Mouse (Mus musculus) c-Kit-positive CD71-negative TER-119-negative erythroid progenitor cells, embryonic 14.5 days (primary cell): ENCODE data around the gene Kat2a.

Experiments used
- DNase-seq: peaks from one replicate; pipeline ENCODE4 v3.0.0-alpha.2; 2013; ENCODE audit warnings: low read depth

The Kat2a gene

DNA sequence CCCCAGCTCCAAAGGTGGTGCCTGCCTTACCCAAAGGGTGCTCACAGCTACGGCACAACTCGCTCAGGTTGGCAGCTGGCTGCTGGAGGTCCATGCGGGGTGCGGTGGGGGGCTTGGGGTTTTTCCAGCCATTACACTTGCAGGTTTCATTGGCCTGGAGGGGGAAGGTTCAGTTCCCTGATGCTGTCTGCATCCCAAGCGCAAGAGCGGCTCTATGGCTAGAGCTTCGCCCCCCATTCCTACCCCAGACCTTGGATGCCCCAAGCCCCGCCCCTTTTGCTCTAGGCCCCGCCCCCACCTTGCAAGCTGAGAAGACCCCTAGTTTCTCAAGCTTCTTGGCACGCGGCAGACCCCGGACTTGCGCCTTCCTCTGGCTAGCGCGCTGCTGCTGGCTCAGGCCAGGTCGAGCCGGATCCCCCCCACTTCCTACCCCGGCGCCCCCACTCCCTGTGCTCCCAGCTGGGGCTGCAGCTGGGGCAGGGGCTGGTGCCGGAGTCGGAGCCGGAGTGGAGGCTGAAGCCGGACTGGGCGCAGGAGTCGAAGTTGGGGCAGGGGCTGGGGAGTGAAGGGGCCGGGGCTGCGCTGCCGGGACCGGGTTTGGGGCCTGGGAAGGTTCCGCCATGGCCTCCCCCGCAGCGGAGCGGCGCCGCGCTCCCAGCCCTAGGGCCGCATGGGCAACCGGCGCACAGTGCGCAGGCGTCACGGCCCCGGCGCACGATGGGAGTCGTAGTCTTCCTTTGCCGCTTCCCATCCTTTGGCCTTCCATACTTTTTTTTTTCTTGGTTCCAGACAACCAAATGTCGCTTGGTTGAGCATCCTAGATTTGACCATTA lies at the start of gene Kat2a:
Kat2a (minus strand) TSS at position 683 of the 833 bp plus-strand sequence.
- DNase-seq, result no peak

GRCm38 (mm10) chr11:100761547-100762045 lies 49.3 kb upstream of the Kat2a start:
- DNase-seq, result peak; percentile 67

- DNase-seq, result no peak
These were observed 47.5 kb upstream of the Kat2a start, which contains the start of gene Kcnh4 for GRCm38 (mm10) chr11:100759611-100760233. Gene Kcnh4 (minus strand): TSS chr11:100759942.

- DNase-seq, result no peak
These were observed 46.7 kb upstream of the Kat2a start for GRCm38 (mm10) chr11:100758707-100759610.

- no peak for DNase-seq
These were observed 45.3 kb upstream of the Kat2a start for GRCm38 (mm10) chr11:100757566-100757965.

GRCm38 (mm10) chr11:100756476-100756875 lies 44.2 kb upstream of the Kat2a start:
- no peak for DNase-seq

GRCm38 (mm10) chr11:100754693-100755057 lies 42.4 kb upstream of the Kat2a start:
- DNase-seq, result no peak

- no peak for DNase-seq
These were observed 41.9 kb upstream of the Kat2a start for GRCm38 (mm10) chr11:100754021-100754692.

GRCm38 (mm10) chr11:100752294-100752693 lies 40.0 kb upstream of the Kat2a start:
- no peak for DNase-seq

- DNase-seq, result no peak
These were observed 37.9 kb upstream of the Kat2a start for GRCm38 (mm10) chr11:100750127-100750526.

DNA sequence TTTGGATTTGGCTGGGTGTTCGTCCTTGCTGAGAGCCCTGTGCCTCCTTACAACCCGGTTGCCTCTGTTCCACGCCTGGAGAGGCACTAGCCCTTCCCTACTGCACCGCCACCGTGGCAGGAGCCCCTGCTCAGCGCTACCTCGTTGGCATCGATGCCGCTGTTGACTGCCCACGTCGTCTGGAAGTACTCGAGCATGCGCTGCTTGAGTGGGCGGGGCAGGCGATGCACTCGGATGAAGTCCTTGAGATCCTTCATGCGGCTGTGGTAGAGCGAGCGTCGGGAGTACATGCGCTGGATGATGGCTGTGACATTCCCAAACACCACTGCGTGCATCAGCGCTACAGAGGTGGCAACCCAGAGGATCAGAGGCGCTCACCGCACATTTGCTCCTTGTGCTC lies 37.2 kb upstream of the Kat2a start:
- no peak for DNase-seq

- DNase-seq, result no peak
These were observed 36.4 kb upstream of the Kat2a start for GRCm38 (mm10) chr11:100748620-100749019.

DNA sequence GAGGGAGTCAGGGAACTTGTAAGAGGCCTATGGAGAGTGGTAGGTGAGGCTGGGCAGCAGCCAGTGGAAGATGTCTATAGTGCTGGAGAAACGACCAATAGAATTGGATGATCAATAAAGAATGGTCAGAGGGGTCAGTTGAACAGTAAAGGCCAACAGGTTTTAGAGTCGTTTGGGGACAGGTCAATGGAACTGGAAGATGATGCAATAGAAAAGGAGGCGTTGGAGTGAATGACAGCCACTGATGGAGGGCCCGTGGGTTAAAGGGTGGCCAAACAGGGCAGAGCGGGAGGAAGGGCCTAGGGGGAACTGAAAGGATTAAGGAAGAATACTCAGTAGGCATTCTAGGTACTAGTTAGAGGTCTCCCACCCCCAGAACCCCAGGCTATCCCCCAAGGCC lies 34.8 kb upstream of the Kat2a start:
- DNase-seq, result no peak

GRCm38 (mm10) chr11:100746546-100746945 lies 34.3 kb upstream of the Kat2a start:
- DNase-seq, result no peak

DNA sequence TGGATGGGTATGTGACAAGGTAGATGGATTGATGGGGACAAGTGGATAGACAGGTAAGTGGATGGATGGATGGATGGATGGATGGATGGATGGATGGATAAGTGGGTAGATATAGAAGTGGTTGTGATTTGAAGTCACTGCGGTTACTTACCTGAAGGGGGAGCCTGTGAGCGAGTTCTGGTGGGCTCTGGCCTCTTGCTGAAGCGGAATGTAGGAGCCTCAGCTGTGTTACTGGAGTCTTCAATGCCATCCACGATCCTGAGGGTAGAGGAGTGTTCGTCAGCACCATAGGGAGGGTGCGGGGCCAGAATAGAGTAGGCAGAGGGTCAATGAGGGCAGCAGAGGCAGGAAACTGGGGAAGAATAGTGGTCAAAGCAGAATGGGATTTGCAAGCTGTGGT lies 32.8 kb upstream of the Kat2a start:
- no peak for DNase-seq

DNA sequence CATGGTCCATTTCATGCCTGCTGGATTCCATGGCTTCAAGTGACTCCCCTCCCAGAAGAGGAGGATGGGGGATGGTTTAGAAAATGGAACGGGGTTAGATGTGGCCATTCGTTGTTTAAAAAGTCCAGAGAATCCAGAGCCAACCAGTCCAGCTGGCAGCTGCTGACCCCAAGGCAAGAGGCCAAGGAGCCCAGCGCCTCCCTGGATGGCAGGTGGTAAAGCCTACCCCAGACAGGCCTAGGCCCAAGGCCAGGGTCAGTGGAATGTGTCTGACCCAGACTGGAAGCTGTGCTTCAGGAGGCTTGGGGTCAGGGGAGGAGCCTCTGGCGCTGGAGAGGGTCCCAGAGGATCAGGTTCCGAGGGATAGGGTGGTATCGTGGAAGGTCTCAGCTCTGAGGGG lies 29.1 kb upstream of the Kat2a start:
- no peak for DNase-seq

DNA sequence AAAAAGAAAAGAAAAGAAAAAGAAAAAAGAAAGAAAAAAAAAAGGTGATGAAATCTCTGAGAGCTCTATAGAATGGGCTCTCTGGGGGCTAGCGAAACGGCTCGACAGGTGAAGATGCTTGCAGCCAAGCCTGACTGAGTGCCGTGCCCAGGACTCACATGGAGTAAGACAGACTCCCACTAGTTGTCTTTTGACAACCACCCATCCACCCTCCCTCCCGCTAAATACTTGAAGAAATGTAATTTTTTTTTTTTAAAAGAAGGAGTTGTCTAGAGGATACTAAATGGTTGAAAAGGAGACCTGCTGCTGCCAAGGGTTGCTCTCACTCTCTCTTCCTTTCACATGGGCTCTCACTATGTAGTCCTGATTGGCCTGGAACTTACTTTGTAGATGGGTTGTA lies 26.5 kb upstream of the Kat2a start:
- DNase-seq, result no peak

DNA sequence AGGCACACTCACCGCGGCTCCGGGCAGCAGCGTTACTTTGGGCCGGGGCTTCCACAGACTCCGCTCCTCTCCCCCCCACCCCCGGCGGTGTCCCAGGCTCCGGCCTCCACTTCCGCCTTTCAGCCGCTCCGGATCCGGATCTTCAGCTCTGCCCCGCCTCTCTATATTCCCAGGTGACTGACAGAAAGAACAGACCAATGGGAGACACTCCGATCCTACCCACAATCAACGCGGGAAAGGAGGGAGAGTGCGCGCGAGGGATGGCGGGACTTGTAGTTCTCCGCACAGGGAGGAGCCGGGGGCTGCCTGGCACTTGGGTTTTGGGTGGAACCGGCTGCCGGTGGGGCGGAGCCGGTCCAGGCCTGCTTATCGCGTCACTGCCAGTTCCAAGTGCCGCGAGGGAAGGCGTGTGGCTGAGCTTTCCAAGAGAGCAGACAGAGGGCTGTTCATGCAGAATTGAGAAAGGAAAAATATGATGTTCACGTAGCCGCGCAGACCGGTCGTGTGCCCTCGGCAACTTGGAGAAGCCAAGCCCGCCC lies 25.9 kb upstream of the Kat2a start, which contains the start of gene Rab5c:
Rab5c (minus strand) TSS at position 150 of the 539 bp plus-strand sequence.
- DNase-seq, result peak; percentile 99

DNA sequence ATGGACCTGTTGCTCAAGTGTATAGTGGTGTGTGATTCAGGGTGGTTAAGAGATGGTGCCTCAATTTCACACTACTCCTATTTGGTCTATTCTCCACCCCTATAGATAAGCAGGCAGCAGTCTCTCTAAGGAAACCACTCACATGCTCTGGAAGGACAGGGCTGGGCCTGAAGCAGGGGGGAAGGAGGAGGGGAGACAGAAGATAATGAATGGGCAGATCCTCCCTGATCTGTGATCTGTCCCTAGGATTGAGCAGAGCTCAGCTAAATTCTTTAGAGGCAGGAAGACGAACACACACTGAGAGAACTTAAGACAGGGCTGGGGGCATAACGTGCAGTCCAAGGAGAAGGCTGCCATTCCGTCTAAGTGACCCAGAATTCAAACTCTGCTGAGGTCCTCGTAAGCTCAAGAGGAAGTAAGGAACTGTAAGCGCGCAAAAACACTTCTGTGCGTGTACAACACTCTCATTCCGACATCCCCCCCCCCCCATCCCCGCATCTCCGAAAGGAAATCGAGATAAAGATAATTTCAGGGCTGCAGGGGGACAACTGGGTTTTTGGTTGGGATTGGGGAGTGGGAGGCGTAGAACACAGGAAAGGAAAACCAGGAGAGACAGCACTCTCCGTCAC lies 25.0 kb upstream of the Kat2a start:
- DNase-seq, result no peak

GRCm38 (mm10) chr11:100736746-100737080 lies 24.4 kb upstream of the Kat2a start:
- DNase-seq, result no peak
